Mouse (Mus musculus) myocyte (in vitro differentiated cells): ENCODE results near the gene Gstp3. TPM values are rescaled to one million over a fixed set of nuclear protein-coding genes. Genes with fewer than 3 reads are reported as not detected.

Experiments used
- H3K27me3 ChIP-seq: one replicate; pipeline ENCODE4 v1.6.1; 2011; ENCODE audit not compliant: control insufficient read depth, insufficient read depth, insufficient read length
- H3K36me3 ChIP-seq: one replicate; pipeline ENCODE4 v1.6.1; 2011; ENCODE audit not compliant: control insufficient read depth, insufficient read depth
- H3K4me2 ChIP-seq: one replicate; pipeline ENCODE4 v1.6.1; 2011; ENCODE audit warnings: low read depth, control low read depth
- H3K4me3 ChIP-seq: one replicate; pipeline ENCODE4 v1.5.1; 2011; ENCODE audit warnings: mild to moderate bottlenecking, control low read depth, moderate library complexity
- H3K79me2 ChIP-seq: one replicate; pipeline ENCODE4 v1.6.1; 2011; ENCODE audit not compliant: control insufficient read depth, insufficient read depth
- H3ac ChIP-seq: one replicate; pipeline ENCODE4 v1.6.1; 2011; ENCODE audit not compliant: control insufficient read depth, insufficient read length
- CEBPB ChIP-seq: IDR thresholded peaks from 2 replicates; pipeline ENCODE4 v1.6.1; 2011; ENCODE audit warnings: mild to moderate bottlenecking, moderate library complexity; ENCODE audit not compliant: poor library complexity, insufficient read depth, severe bottlenecking
- E2F4 ChIP-seq: IDR thresholded peaks from one replicate; pipeline ENCODE4 v1.6.1; 2011; ENCODE audit warnings: mild to moderate bottlenecking, control low read depth, moderate library complexity; ENCODE audit not compliant: insufficient read depth
- MAX ChIP-seq: IDR thresholded peaks from one replicate; pipeline ENCODE4 v1.6.1; 2011; ENCODE audit warnings: low read depth, mild to moderate bottlenecking, control low read depth
- MYOD1 ChIP-seq, 3 experiments: IDR thresholded peaks; one replicate each; pipeline ENCODE4 v1.6.1; 2011; ENCODE audit warnings: control low read depth in 2 of 3, low read depth in 2 of 3, mild to moderate bottlenecking in 2 of 3, moderate library complexity in 1 of 3; ENCODE audit not compliant: insufficient read length in 2 of 3, control insufficient read depth in 1 of 3
- MYOG ChIP-seq, 3 experiments: IDR thresholded peaks; one replicate each; pipeline ENCODE4 v1.6.1; 2011; ENCODE audit warnings: control low read depth in 2 of 3, low read depth in 2 of 3, mild to moderate bottlenecking in 2 of 3; ENCODE audit not compliant: insufficient read length in 2 of 3, control insufficient read depth in 1 of 3, insufficient read depth in 1 of 3
- POLR2A ChIP-seq: IDR thresholded peaks from one replicate; pipeline ENCODE4 v1.6.1; 2011; ENCODE audit warnings: low read depth, mild to moderate bottlenecking, control low read depth, moderate library complexity; ENCODE audit not compliant: insufficient read length
- POLR2AphosphoS2 ChIP-seq: IDR thresholded peaks from one replicate; pipeline ENCODE4 v1.6.1; 2011; ENCODE audit warnings: low read depth, control low read depth; ENCODE audit not compliant: insufficient read length
- REST ChIP-seq: IDR thresholded peaks from one replicate; pipeline ENCODE4 v1.6.1; 2011; ENCODE audit warnings: mild to moderate bottlenecking, control low read depth, moderate library complexity; ENCODE audit not compliant: insufficient read depth, insufficient read length
- SRF ChIP-seq: IDR thresholded peaks from one replicate; pipeline ENCODE4 v1.6.1; 2011; ENCODE audit warnings: low read depth; ENCODE audit not compliant: control insufficient read depth, insufficient read length
- TCF12 ChIP-seq: IDR thresholded peaks from one replicate; pipeline ENCODE4 v1.6.1; 2011; ENCODE audit warnings: mild to moderate bottlenecking, control low read depth; ENCODE audit not compliant: poor library complexity, insufficient read depth, severe bottlenecking
- TCF3 ChIP-seq: IDR thresholded peaks from one replicate; pipeline ENCODE4 v1.6.1; 2011; ENCODE audit warnings: low read depth, control low read depth; ENCODE audit not compliant: insufficient read length
- USF1 ChIP-seq: IDR thresholded peaks from one replicate; pipeline ENCODE4 v1.6.1; 2011; ENCODE audit warnings: low read depth, mild to moderate bottlenecking, control low read depth, moderate library complexity
- polyA plus RNA-seq: library from polyadenylated mRNA; unstranded; fragments of >200 nt; fragmentation: generic; extraction: Trizol; gene quantifications from one replicate; pipeline ENCODE4 v1.2.1, GENCODE M21; 2012; ENCODE audit warnings: missing spikeins

The Gstp3 gene
- polyA plus RNA-seq, 1 experiment, result 0.25 TPM

DNA sequence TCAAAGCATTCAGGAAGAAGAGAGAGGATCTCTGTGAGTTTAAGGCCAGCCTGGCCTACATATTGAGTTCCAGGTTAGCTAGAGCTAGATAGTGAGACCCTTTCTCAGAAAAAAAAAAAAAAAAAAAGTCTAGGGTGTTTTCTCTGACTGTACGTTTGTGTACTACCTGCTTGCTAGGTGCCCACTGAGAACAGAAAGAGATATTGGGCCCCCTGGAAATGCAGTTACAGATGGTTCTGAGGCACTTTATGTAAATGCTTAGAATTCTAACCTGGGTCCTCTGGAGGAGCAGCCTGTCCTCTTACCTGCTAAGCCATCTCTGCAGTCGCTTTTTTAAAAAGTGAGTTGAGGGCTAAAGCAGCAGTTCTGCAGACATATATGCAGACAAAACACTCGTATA is 36.4 kb upstream of the Gstp3 start:
- no peak for TF ChIP-seq MYOD1 (IDR thresholded peaks at IDR 0.05; ENCODE audit: control insufficient read depth in 1 of 3, insufficient read length in 2 of 3, low read depth in 2 of 3)
- no peak for TF ChIP-seq CEBPB
- no peak for TF ChIP-seq TCF3
- TF ChIP-seq MAX, result no peak
- no peak for TF ChIP-seq SRF
- TF ChIP-seq TCF12, result no peak
- Histone ChIP-seq H3K4me3 (peak overlapping the region; percentile 57), H3K36me3 (no peaks in the 10 kb centered on the region), H3K79me2 (peaks cover 15% of the 10 kb centered on the region), H3K4me2 (no peak overlapping the region), H3K27me3 (no peaks in the 10 kb centered on the region), H3ac (no peak overlapping the region)

DNA sequence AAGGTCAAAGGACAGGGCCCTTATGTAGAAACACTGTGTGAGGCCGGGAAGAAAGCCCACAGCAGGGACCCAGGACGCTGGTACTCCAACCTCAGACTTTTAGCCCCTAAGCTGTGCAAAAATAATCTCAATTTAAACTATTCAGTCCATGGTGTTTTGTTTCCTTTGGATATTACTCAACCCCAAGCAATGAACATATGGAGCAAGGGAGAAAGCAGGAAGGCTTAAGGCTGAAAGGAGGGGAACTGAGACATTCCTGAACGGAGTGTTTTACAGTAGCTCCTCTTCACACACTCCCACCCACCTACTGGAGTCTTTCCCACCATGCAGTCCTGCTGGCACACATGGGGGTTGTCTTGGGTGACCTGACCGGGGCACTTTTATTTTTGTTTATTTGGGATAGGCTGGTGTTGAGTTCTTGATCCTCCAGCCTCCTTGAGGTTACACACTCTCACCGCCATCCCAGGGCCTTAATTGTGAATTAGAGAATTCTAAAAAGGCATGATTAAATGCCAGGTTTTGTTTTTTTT is 35.5 kb upstream of the Gstp3 start:
- H3K27me3 ChIP-seq, result no peaks in the 10 kb centered on the region
- H3K36me3 ChIP-seq, result no peaks in the 10 kb centered on the region
- no peak overlapping the region for H3K4me3 ChIP-seq
- H3ac ChIP-seq, result no peak overlapping the region
- peak overlapping the region; percentile 70 for H3K4me2 ChIP-seq
- TF ChIP-seq CEBPB (peak; percentile 63; the same call in 1 of the 2 replicates), E2F4 (no peak)
- H3K79me2 ChIP-seq, result peaks cover 11% of the 10 kb centered on the region

DNA sequence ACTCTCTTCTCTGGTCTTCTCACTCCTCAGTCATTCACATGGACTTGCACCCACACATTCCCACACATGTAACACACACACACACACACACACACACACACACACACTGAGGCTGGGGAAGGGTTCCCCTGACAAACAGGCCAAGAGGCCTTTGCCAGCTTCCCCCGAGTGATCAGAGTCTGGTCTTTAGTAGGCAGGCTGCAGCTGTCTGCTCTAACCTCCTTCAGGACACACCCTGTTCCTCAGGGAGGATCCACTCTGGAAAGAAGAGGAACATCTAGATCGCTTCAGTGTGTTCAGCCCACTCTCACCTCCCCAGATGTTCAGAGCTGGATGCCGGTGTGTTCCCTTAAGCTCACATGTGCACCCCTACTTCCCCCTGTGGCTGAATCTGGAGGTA is 35.0 kb upstream of the Gstp3 start:
- TF ChIP-seq SRF (no peak), POLR2A (peak; percentile 23), REST (no peak), TCF12 (peak; percentile 44), MAX (no peak), MYOD1 (IDR thresholded peaks at IDR 0.05; ENCODE audit: control insufficient read depth in 1 of 3, insufficient read length in 2 of 3, low read depth in 2 of 3) (peak; percentile 59 to 91 (median 75)), POLR2AphosphoS2 (no peak), USF1 (no peak), E2F4 (no peak), TCF3 (no peak), CEBPB (no peak), MYOG (IDR thresholded peaks at IDR 0.05; ENCODE audit: control insufficient read depth in 1 of 3, insufficient read depth in 1 of 3, insufficient read length in 2 of 3, low read depth in 2 of 3) (peak; percentile 3 to 87 (median 83))
- H3K36me3 ChIP-seq, result no peaks in the 10 kb centered on the region
- H3K27me3 ChIP-seq, result no peaks in the 10 kb centered on the region
- peak overlapping the region; percentile 70 for H3K4me2 ChIP-seq
- no peak overlapping the region for H3ac ChIP-seq
- H3K79me2 ChIP-seq, result peaks cover 11% of the 10 kb centered on the region
- H3K4me3 ChIP-seq, result no peak overlapping the region

DNA sequence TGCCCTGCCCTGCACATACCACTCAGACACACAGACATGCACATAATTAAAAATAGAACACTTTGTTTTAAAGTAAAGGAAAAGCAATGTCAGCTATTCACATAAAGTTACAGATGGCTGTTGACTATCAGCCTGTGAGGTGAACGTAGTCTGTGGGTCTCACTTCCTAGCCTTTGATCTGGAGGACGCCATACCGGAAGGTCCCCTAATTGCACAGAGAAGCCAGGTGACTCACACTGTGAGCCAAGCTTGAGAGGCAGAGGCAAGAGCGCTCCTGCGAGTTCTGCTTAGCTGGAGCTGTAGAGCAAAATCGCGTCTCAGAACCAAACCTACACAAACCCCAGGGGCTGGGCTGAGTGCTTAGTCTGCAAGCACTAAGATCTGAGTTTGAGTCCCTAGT is 34.4 kb upstream of the Gstp3 start:
- TF ChIP-seq TCF3, result no peak
- TF ChIP-seq MAX, result no peak
- no peak for TF ChIP-seq MYOD1 (IDR thresholded peaks at IDR 0.05; ENCODE audit: control insufficient read depth in 1 of 3, insufficient read length in 2 of 3, low read depth in 2 of 3)
- TF ChIP-seq POLR2A, result peak; percentile 9
- no peak for TF ChIP-seq REST
- no peaks in the 10 kb centered on the region for H3K36me3 ChIP-seq
- no peak overlapping the region for H3ac ChIP-seq
- peaks cover 11% of the 10 kb centered on the region for H3K79me2 ChIP-seq
- no peaks in the 10 kb centered on the region for H3K27me3 ChIP-seq
- H3K4me3 ChIP-seq, result no peak overlapping the region
- peak overlapping the region; percentile 70 for H3K4me2 ChIP-seq

DNA sequence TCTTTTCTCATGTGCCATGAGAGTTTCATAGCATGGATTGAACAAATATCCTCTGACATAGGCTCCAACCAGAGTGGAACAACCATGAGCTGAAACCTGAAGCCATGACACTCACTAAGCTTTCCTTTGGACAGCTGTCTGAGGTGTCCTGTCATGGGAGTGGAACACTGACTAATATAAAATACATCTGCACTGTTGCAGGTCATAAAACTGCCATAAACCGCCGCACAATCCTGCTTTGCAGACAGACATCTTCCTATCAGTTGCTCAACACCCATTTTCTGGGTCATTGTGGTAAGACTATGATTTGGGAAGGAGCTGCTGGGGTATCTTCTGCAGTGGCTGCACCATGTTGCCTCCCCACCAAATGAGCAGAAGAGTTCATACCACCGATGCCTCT is 33.4 kb upstream of the Gstp3 start:
- Histone ChIP-seq H3K36me3 (no peaks in the 10 kb centered on the region), H3K4me2 (peak overlapping the region; percentile 70), H3ac (no peak overlapping the region), H3K79me2 (peaks cover 3% of the 10 kb centered on the region), H3K4me3 (no peak overlapping the region), H3K27me3 (no peaks in the 10 kb centered on the region)
- TF ChIP-seq REST (no peak), SRF (no peak), USF1 (no peak), TCF3 (peak; percentile 4), POLR2AphosphoS2 (no peak), TCF12 (peak; percentile 12), E2F4 (no peak), CEBPB (peak; percentile 96), MAX (no peak), MYOD1 (IDR thresholded peaks at IDR 0.05; ENCODE audit: control insufficient read depth in 1 of 3, insufficient read length in 2 of 3, low read depth in 2 of 3) (peak; percentile 67 to 78 (median 75)), MYOG (IDR thresholded peaks at IDR 0.05; ENCODE audit: control insufficient read depth in 1 of 3, insufficient read depth in 1 of 3, insufficient read length in 2 of 3, low read depth in 2 of 3) (peak in 2 of 3 experiments; percentile 19 to 66), POLR2A (no peak)
